Mouse (Mus musculus): ENCODE results near the gene Arhgap45.

DNA sequence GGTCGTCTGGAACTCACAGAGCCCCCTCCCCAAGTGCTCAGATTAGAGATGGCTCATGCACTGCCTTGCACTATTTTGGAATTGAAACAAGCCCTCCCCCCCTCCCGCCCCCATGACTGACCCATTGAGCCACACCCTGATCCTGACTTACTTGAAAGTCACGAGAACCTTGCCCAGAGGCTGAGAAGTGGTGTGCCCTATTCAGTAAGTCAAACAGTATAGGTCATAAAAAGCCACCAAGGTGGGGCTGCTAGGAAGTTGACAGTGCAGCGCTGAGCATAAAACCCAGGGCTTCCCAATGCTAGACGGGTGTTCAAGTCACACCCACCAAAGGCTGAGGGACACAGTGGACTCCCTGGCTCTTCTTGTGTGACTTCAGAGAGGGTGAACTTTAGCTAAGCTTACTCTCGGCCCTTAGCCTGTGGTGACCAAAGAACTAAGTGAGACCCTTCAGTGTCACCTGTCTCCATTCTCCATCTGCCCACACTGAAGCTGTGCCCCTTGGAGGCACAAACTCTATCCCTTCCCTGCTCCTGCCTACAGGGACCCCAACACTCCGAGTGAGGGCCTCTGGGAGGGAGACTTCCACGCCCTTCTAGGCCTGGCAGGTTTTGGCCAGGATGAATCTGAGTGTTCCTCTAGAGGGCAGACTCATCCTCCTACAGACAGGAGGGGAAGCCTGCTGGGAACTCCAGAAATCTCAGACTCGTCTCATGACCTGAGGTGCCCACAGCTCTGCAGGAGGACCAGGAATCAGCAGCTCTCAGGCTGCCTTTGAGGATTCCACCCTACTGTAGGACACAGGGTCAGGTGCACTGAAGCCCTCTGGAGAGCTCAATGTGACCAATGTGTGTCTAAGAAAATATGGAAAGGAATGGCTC is 17.3 kb downstream of the Arhgap45 start:
- TF ChIP-seq CTCF (IDR thresholded peaks at IDR 0.05; ENCODE audit: extremely low read depth, insufficient read depth, low read length) (peak; percentile 50), POLR2A (IDR thresholded peaks at IDR 0.05; ENCODE audit: extremely low read depth, insufficient read depth, low read length) (no peak)
